In the genomic region with DNA sequence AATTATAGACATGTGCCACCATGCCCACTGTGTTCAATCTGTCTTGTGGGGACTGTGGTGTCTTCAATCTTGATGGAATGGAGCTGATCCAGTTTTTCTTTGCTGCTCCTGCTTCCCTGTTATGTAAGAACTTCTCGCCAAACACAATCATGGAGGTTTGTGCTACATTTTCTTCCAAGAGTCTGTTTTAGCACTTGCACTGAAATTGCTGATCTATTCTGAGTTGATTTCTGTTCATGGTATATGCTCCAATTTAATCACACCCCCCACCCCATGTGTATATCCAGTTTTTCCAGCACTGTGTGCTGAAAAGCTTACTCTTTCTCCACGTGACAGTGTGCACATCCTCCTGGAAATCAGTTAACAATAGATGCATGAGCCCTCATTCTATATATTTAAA, we compare ENCODE assay signal across 25 mouse cellular contexts. TPM values are rescaled to one million over a fixed set of nuclear protein-coding genes. Genes with fewer than 3 reads are reported as not detected.
DNase-seq lines count a peak whose midpoint lies in the region; ATAC-seq and TF ChIP-seq lines count a peak whose summit lies in the region.
"Had no signal": no experiment of that assay in that cellular context is flagged by ENCODE, and none has a peak within 500 bp of the region (broad histone marks: within the 10 kb centered on the region; RNA-seq: fewer than 3 reads in every experiment).

No protein-coding gene starts in this region.

- H3K27me3 ChIP-seq in forebrain, postnatal 0 days (ENCODE audit: insufficient read depth, low read length) = no peaks in the 10 kb centered on the region
- H3K27me3 ChIP-seq in forebrain, embryonic 12.5 days = no peaks in the 10 kb centered on the region
- H3K27me3 ChIP-seq: CH12.LX; embryonic facial prominence, embryonic 12.5 days had no signal

- no peak for ATAC-seq in forebrain, postnatal 0 days
- no peak for ATAC-seq in forebrain, embryonic 12.5 days (ENCODE audit: low FRiP score)
- ATAC-seq: activated CD4-positive, CD25-positive, alpha-beta regulatory T cell, adult 4 months; CD4-positive, CD25-positive, alpha-beta regulatory T cell, adult 4 months; forebrain, embryonic 14.5 days; forebrain, embryonic 16.5 days; Patski had no signal

- no peaks in the 10 kb centered on the region for H3K9me3 ChIP-seq in forebrain, postnatal 0 days (ENCODE audit: low read length)
- no peaks in the 10 kb centered on the region for H3K9me3 ChIP-seq in forebrain, embryonic 12.5 days
- H3K9me3 ChIP-seq: embryonic facial prominence, embryonic 10.5 days; embryonic facial prominence, embryonic 12.5 days had no signal

- H3K4me3 ChIP-seq in forebrain, postnatal 0 days (ENCODE audit: low read depth, low read length) = no peak overlapping the region
- H3K4me3 ChIP-seq in forebrain, embryonic 12.5 days (replicated peaks) = no peak overlapping the region
- H3K4me3 ChIP-seq: embryonic facial prominence, embryonic 10.5 days; embryonic facial prominence, embryonic 12.5 days had no signal

- no peak overlapping the region for H3K9ac ChIP-seq in forebrain, postnatal 0 days
- no peak overlapping the region for H3K9ac ChIP-seq in forebrain, embryonic 12.5 days
- H3K9ac ChIP-seq: embryonic facial prominence, embryonic 12.5 days had no signal

- 69% methylated on average over 2 of the region's 2 CpGs for WGBS in forebrain, postnatal 0 days
- 78% methylated on average over 2 of the region's 2 CpGs for WGBS in forebrain, embryonic 12.5 days

- H3K4me1 ChIP-seq in forebrain, postnatal 0 days (ENCODE audit: insufficient read depth) = no peaks in the 10 kb centered on the region
- no peaks in the 10 kb centered on the region for H3K4me1 ChIP-seq in forebrain, embryonic 12.5 days
- H3K4me1 ChIP-seq: embryonic facial prominence, embryonic 10.5 days; embryonic facial prominence, embryonic 12.5 days had no signal

- H3K27ac ChIP-seq in forebrain, postnatal 0 days (ENCODE audit: low read depth, low read length) = no peak overlapping the region
- no peak overlapping the region for H3K27ac ChIP-seq in forebrain, embryonic 12.5 days
- H3K27ac ChIP-seq: embryonic facial prominence, embryonic 10.5 days; embryonic facial prominence, embryonic 12.5 days had no signal

- no peak for TF ChIP-seq CTCF in forebrain, postnatal 0 days (IDR thresholded peaks at IDR 0.05; ENCODE audit: low read depth)

- H3K4me2 ChIP-seq in forebrain, postnatal 0 days (ENCODE audit: low read depth) = no peak overlapping the region
- H3K4me2 ChIP-seq in forebrain, embryonic 12.5 days = no peak overlapping the region
- H3K4me2 ChIP-seq: embryonic facial prominence, embryonic 12.5 days had no signal

- H3K36me3 ChIP-seq in forebrain, postnatal 0 days (ENCODE audit: insufficient read depth) = no peaks in the 10 kb centered on the region
- H3K36me3 ChIP-seq in forebrain, embryonic 12.5 days (replicated peaks) = no peaks in the 10 kb centered on the region
- H3K36me3 ChIP-seq: embryonic facial prominence, embryonic 10.5 days; embryonic facial prominence, embryonic 12.5 days; G1E had no signal

- DNase-seq in forebrain, postnatal 0 days = peak; percentile 25
- peak; percentile 0 to 19 for DNase-seq in frontal cortex, postnatal 36 days (ENCODE audit: low spot score in 2 of 2)
- DNase-seq in frontal cortex, postnatal 10 days (ENCODE audit: low spot score in 2 of 2) = no peak
- peak; percentile 4 to 6 for DNase-seq in right cerebral cortex, adult 2 months (ENCODE audit: low spot score in 2 of 2)
- DNase-seq in right cerebral cortex, adult 18-20 months = no peak
- DNase-seq in brain, adult 2 months (ENCODE audit: low read depth, low spot score) = peak; percentile 45
- DNase-seq in adrenal gland, adult 8-10 months = no peak
- DNase-seq: adrenal gland, postnatal 10 days; adrenal gland, postnatal 25 days; B cell, adult 2 months; cerebellum, adult 11-12 months; cerebellum, adult 2 months; cerebellum, adult 9-10 months; cerebellum, postnatal 10 days; cerebellum, postnatal 25 days had no signal

RNA-seq across cellular contexts. Expression of a gene that starts 41.9 kb away (rescaled TPM):
- total RNA-seq in forebrain, postnatal 0 days (2014; rRNA removed) = 26.6 and 33.2 TPM in 2 replicates
- polyA plus RNA-seq in forebrain, postnatal 0 days (2015; fragmentation: Nextera tagmentation; extraction: Ambion mirVana) = 7.9 and 12.9 TPM in 2 replicates
- polyA plus RNA-seq in forebrain, embryonic 12.5 days (2016; fragmentation: Nextera tagmentation; extraction: Ambion mirVana) = 7.4 and 8.8 TPM in 2 replicates
- total RNA-seq in adrenal gland, adult 8-10 months (2022) = 10 to 100 TPM; 24.4 to 35.1 (median 28.6) TPM
- total RNA-seq: CH12.LX had no signal
- polyA plus RNA-seq: activated CD4-positive, CD25-positive, alpha-beta regulatory T cell, adult 4 months; CD4-positive, CD25-positive, alpha-beta regulatory T cell, adult 4 months; G1E had no signal

Comparison
In these comparisons a context has a peak if more than half of its experiments do, and no peak if none do; other contexts are left out.
1. DNase-seq: peak in forebrain, postnatal 0 days (single experiment), frontal cortex, postnatal 36 days (2 of 2), right cerebral cortex, adult 2 months (2 of 2) and brain, adult 2 months (single experiment); none in frontal cortex, postnatal 10 days (0 of 2), right cerebral cortex, adult 18-20 months (single experiment) and adrenal gland, adult 8-10 months (single experiment).